ENCODE assay signal across 8 mouse cellular contexts in genomic region chr9:51008068-51008840, GRCm38 (mm10). TPM values are rescaled to one million over a fixed set of nuclear protein-coding genes. Genes with fewer than 3 reads are reported as not detected.
DNase-seq lines count a peak whose midpoint lies in the region; ATAC-seq and TF ChIP-seq lines count a peak whose summit lies in the region.

No protein-coding gene starts in this region.

- H3K4me2 ChIP-seq in embryonic facial prominence, embryonic 14.5 days (ENCODE audit: low read depth, low read length) = peak overlapping the region; percentile 89
- H3K4me2 ChIP-seq in hindbrain, embryonic 12.5 days (replicated peaks) = peak overlapping the region; percentile 74
- peak overlapping the region; percentile 75 for H3K4me2 ChIP-seq in limb, embryonic 15.5 days
- peak overlapping the region; percentile 59 for H3K4me2 ChIP-seq in midbrain, postnatal 0 days (ENCODE audit: low read depth, low read length, poor library complexity, severe bottlenecking)

- no peaks in the 10 kb centered on the region for H3K9me3 ChIP-seq in embryonic facial prominence, embryonic 14.5 days (ENCODE audit: control insufficient read depth, low read length)
- no peaks in the 10 kb centered on the region for H3K9me3 ChIP-seq in hindbrain, embryonic 12.5 days (replicated peaks)
- no peaks in the 10 kb centered on the region for H3K9me3 ChIP-seq in limb, embryonic 15.5 days
- H3K9me3 ChIP-seq in midbrain, postnatal 0 days (ENCODE audit: low read length) = no peaks in the 10 kb centered on the region

- 0% methylated on average over 25 of the region's 65 CpGs for WGBS in embryonic facial prominence, embryonic 14.5 days
- under 1% methylated on average over 58 of the region's 65 CpGs for WGBS in hindbrain, embryonic 12.5 days
- WGBS in limb, embryonic 15.5 days = under 1% methylated on average over 50 of the region's 65 CpGs
- WGBS in midbrain, postnatal 0 days = under 1% methylated on average over 43 of the region's 65 CpGs

- ATAC-seq in embryonic facial prominence, embryonic 14.5 days (ENCODE audit: low read depth) = peak; percentile 34
- peak; percentile 51 for ATAC-seq in hindbrain, embryonic 12.5 days (ENCODE audit: low FRiP score)
- peak; percentile 49; the same call in 1 of the 2 replicates for ATAC-seq in limb, embryonic 15.5 days (ENCODE audit: insufficient number of reproducible peaks, low FRiP score, low TSS enrichment, low read depth)
- peak; percentile 31 for ATAC-seq in midbrain, postnatal 0 days (ENCODE audit: low FRiP score)

- peak overlapping the region; percentile 87 for H3K27ac ChIP-seq in embryonic facial prominence, embryonic 14.5 days (replicated peaks; ENCODE audit: low read depth, low read length)
- peak overlapping the region; percentile 84 for H3K27ac ChIP-seq in hindbrain, embryonic 12.5 days
- peak overlapping the region; percentile 90 for H3K27ac ChIP-seq in limb, embryonic 15.5 days
- peak overlapping the region; percentile 79 for H3K27ac ChIP-seq in midbrain, postnatal 0 days (ENCODE audit: low read depth, low read length)

- no peak for TF ChIP-seq CTCF in midbrain, postnatal 0 days (IDR thresholded peaks at IDR 0.05)

- no peaks in the 10 kb centered on the region for H3K27me3 ChIP-seq in embryonic facial prominence, embryonic 14.5 days (replicated peaks; ENCODE audit: control insufficient read depth, insufficient read depth, low read length)
- no peaks in the 10 kb centered on the region for H3K27me3 ChIP-seq in hindbrain, embryonic 12.5 days
- no peaks in the 10 kb centered on the region for H3K27me3 ChIP-seq in limb, embryonic 15.5 days
- no peaks in the 10 kb centered on the region for H3K27me3 ChIP-seq in midbrain, postnatal 0 days (ENCODE audit: insufficient read depth, low read length)

- no peaks in the 10 kb centered on the region for H3K36me3 ChIP-seq in embryonic facial prominence, embryonic 14.5 days (ENCODE audit: control insufficient read depth, insufficient read depth, low read length)
- H3K36me3 ChIP-seq in hindbrain, embryonic 12.5 days = no peaks in the 10 kb centered on the region
- H3K36me3 ChIP-seq in limb, embryonic 15.5 days = no peaks in the 10 kb centered on the region
- no peaks in the 10 kb centered on the region for H3K36me3 ChIP-seq in midbrain, postnatal 0 days (ENCODE audit: insufficient read depth, low read length)

- H3K4me3 ChIP-seq in embryonic facial prominence, embryonic 14.5 days (ENCODE audit: low read depth, low read length) = peak overlapping the region; percentile 72
- H3K4me3 ChIP-seq in hindbrain, embryonic 12.5 days = peak overlapping the region; percentile 84
- peak overlapping the region; percentile 91 for H3K4me3 ChIP-seq in limb, embryonic 15.5 days
- H3K4me3 ChIP-seq in midbrain, postnatal 0 days (ENCODE audit: low read depth, low read length) = peak overlapping the region; percentile 97

- DNase-seq in kidney, adult 9 months = peak; percentile 38
- DNase-seq in kidney, adult 18-20 months = no peak
- peak; percentile 39 for DNase-seq in MEL-GATA-1-ER (ENCODE audit: extremely low read depth, low read depth)
- DNase-seq in embryonic facial prominence, embryonic 14.5 days (ENCODE audit: low spot score) = peak; percentile 27
- peak; percentile 10 for DNase-seq in midbrain, postnatal 0 days (ENCODE audit: low spot score)
- no peak for DNase-seq in cerebellum, adult 11 months

- peak overlapping the region; percentile 92 for H3K9ac ChIP-seq in embryonic facial prominence, embryonic 14.5 days (ENCODE audit: low read depth, low read length)
- H3K9ac ChIP-seq in hindbrain, embryonic 12.5 days = peak overlapping the region; percentile 87
- H3K9ac ChIP-seq in limb, embryonic 15.5 days = peak overlapping the region; percentile 86
- peak overlapping the region; percentile 87 for H3K9ac ChIP-seq in midbrain, postnatal 0 days (replicated peaks; ENCODE audit: low read length, poor library complexity, severe bottlenecking)

- peaks cover 13% of the 10 kb centered on the region for H3K4me1 ChIP-seq in embryonic facial prominence, embryonic 14.5 days (ENCODE audit: control insufficient read depth, insufficient read depth, low read length)
- H3K4me1 ChIP-seq in hindbrain, embryonic 12.5 days = no peaks in the 10 kb centered on the region
- H3K4me1 ChIP-seq in limb, embryonic 15.5 days = peaks cover 6% of the 10 kb centered on the region
- no peaks in the 10 kb centered on the region for H3K4me1 ChIP-seq in midbrain, postnatal 0 days (ENCODE audit: insufficient read depth, low read length)

RNA-seq across cellular contexts. Expression of gene Sik2, which starts 0.6 kb away (rescaled TPM):
- 13.8 and 15.8 TPM in 2 replicates for polyA plus RNA-seq in embryonic facial prominence, embryonic 14.5 days (2014; fragmentation: Nextera tagmentation; extraction: Ambion mirVana)
- 17.7 and 20.3 TPM in 2 replicates for polyA plus RNA-seq in hindbrain, embryonic 12.5 days (2016; fragmentation: Nextera tagmentation; extraction: Ambion mirVana)
- polyA plus RNA-seq in limb, embryonic 15.5 days (2015; fragmentation: Nextera tagmentation; extraction: Ambion mirVana) = 14.3 and 15.9 TPM in 2 replicates
- total RNA-seq in midbrain, postnatal 0 days (2014; rRNA removed) = 24.4 and 35.0 TPM in 2 replicates
- 12.8 and 14.4 TPM in 2 replicates for polyA plus RNA-seq in midbrain, postnatal 0 days (2015; fragmentation: Nextera tagmentation; extraction: Ambion mirVana)

RNA-seq across cellular contexts. Expression of gene Btg4, which starts 52.4 kb away (rescaled TPM):
- 0.31 and 0.39 TPM in 2 replicates for polyA plus RNA-seq in embryonic facial prominence, embryonic 14.5 days (2014; fragmentation: Nextera tagmentation; extraction: Ambion mirVana)
- polyA plus RNA-seq in hindbrain, embryonic 12.5 days (2016; fragmentation: Nextera tagmentation; extraction: Ambion mirVana) = not detected in 2 replicates
- not detected in 2 replicates for polyA plus RNA-seq in limb, embryonic 15.5 days (2015; fragmentation: Nextera tagmentation; extraction: Ambion mirVana)
- not detected in 2 replicates for total RNA-seq in midbrain, postnatal 0 days (2014; rRNA removed)
- polyA plus RNA-seq in midbrain, postnatal 0 days (2015; fragmentation: Nextera tagmentation; extraction: Ambion mirVana) = not detected in 2 replicates

Comparison
In these comparisons a context has a peak if more than half of its experiments do, and no peak if none do; other contexts are left out.
1. DNase-seq: peak in kidney, adult 9 months (single experiment), MEL-GATA-1-ER (single experiment), embryonic facial prominence, embryonic 14.5 days (single experiment) and midbrain, postnatal 0 days (single experiment); none in kidney, adult 18-20 months (single experiment) and cerebellum, adult 11 months (single experiment).
2. Peak in every context shown above with its lines, with median percentiles within 50 percentile points of each other: ATAC-seq, H3K27ac ChIP-seq, H3K4me2 ChIP-seq, H3K4me3 ChIP-seq and H3K9ac ChIP-seq.